Mouse (Mus musculus) neural tube, embryonic 13.5 days (tissue): ENCODE data around the gene Myrfl. TPM values are rescaled to one million over a fixed set of nuclear protein-coding genes. Genes with fewer than 3 reads are reported as not detected.
A peak's percentile ranks its signal among the peaks of the same experiment; 100 is the strongest.

ENCODE experiments used
- ATAC-seq: fragments of 200-750 bp; cut with Nextera tagmentation; 2 replicates; pipeline ENCODE4 v1.8.0; 2017; ENCODE audit warnings: low read depth, mild to moderate bottlenecking, moderate TSS enrichment, moderate library complexity
- H3K27ac ChIP-seq: fragments of 300-500 bp; sonication (generic); replicated peaks from 2 replicates; pipeline ENCODE4 v1.5.1; 2015; ENCODE audit warnings: moderate library complexity, mild to moderate bottlenecking, inconsistent platforms
- H3K27me3 ChIP-seq: fragments of 300-500 bp; sonication (generic); 2 replicates; pipeline ENCODE4 v1.6.1; 2015; ENCODE audit warnings: mild to moderate bottlenecking, inconsistent platforms
- H3K36me3 ChIP-seq: fragments of 300-500 bp; sonication (generic); 2 replicates; pipeline ENCODE4 v1.6.1; 2015; ENCODE audit warnings: mild to moderate bottlenecking, inconsistent platforms
- H3K4me1 ChIP-seq: fragments of 300-500 bp; sonication (generic); replicated peaks from 2 replicates; pipeline ENCODE4 v1.6.1; 2015; ENCODE audit warnings: inconsistent platforms
- H3K4me2 ChIP-seq: fragments of 300-500 bp; sonication (generic); 2 replicates; pipeline ENCODE4 v1.6.1; 2015; ENCODE audit warnings: inconsistent platforms, mild to moderate bottlenecking, moderate library complexity
- H3K4me3 ChIP-seq: fragments of 300-500 bp; sonication (generic); 2 replicates; pipeline ENCODE4 v1.5.1; 2015; ENCODE audit warnings: mild to moderate bottlenecking, inconsistent platforms
- H3K9ac ChIP-seq: fragments of 300-500 bp; sonication (generic); 2 replicates; pipeline ENCODE4 v1.6.1; 2015; ENCODE audit warnings: moderate library complexity, mild to moderate bottlenecking, inconsistent platforms
- H3K9me3 ChIP-seq: fragments of 300-500 bp; sonication (generic); 2 replicates; pipeline ENCODE4 v1.6.1; 2016; ENCODE audit warnings: inconsistent platforms
- WGBS: fragments of 180-500 bp; shearing (Covaris S2); methylation state at CpG from one replicate; pipeline ENCODE4 v1.1.7; 2015; 5-methylcytosine and 5-hydroxymethylcytosine counted together
- polyA plus RNA-seq: library from polyadenylated mRNA; unstranded; fragments of >200 nt; fragmentation: Nextera tagmentation; extraction: Ambion mirVana; gene quantifications from 2 replicates; pipeline ENCODE4 v1.2.1, GENCODE M21; 2015

Myrfl gene
- polyA plus RNA-seq, 1 experiment from 2014 or later = 0.27 TPM

GRCm38 (mm10) chr10:116808556-116809353 lies 88.0 kb downstream of the Myrfl start:
- Histone ChIP-seq H3K4me3 (no peak overlapping the region), H3K4me1 (no peaks in the 10 kb centered on the region), H3K27ac (no peak overlapping the region), H3K9me3 (no peaks in the 10 kb centered on the region), H3K4me2 (no peak overlapping the region), H3K9ac (no peak overlapping the region), H3K36me3 (no peaks in the 10 kb centered on the region), H3K27me3 (no peaks in the 10 kb centered on the region)
- ATAC-seq = no peak
- WGBS = 91% methylated on average over 10 of the region's 10 CpGs

- no peaks in the 10 kb centered on the region for H3K9me3 ChIP-seq
- H3K4me2 ChIP-seq = no peak overlapping the region
- peaks cover 7% of the 10 kb centered on the region for H3K4me1 ChIP-seq
- ATAC-seq = no peak
- no peak overlapping the region for H3K27ac ChIP-seq
- H3K9ac ChIP-seq = no peak overlapping the region
- 39% methylated on average over 5 of the region's 5 CpGs for WGBS
- H3K36me3 ChIP-seq = no peaks in the 10 kb centered on the region
- H3K4me3 ChIP-seq = no peak overlapping the region
- H3K27me3 ChIP-seq = no peaks in the 10 kb centered on the region; the same call in 1 of the 2 replicates
Measured at GRCm38 (mm10) chr10:116802178-116802794, 94.4 kb downstream of the Myrfl start.

- no peak overlapping the region for H3K4me2 ChIP-seq
- no peaks in the 10 kb centered on the region; the same call in 1 of the 2 replicates for H3K27me3 ChIP-seq
- H3K9ac ChIP-seq = no peak overlapping the region
- H3K4me3 ChIP-seq = no peak overlapping the region
- no peaks in the 10 kb centered on the region for H3K9me3 ChIP-seq
- WGBS = 60% methylated on average over 4 of the region's 4 CpGs
- H3K27ac ChIP-seq = no peak overlapping the region
- H3K36me3 ChIP-seq = no peaks in the 10 kb centered on the region
- no peak for ATAC-seq
- peaks cover 7% of the 10 kb centered on the region for H3K4me1 ChIP-seq
Measured at GRCm38 (mm10) chr10:116801281-116801680, 95.4 kb downstream of the Myrfl start.

- no peak overlapping the region for H3K4me3 ChIP-seq
- H3K4me2 ChIP-seq = no peak overlapping the region
- no peaks in the 10 kb centered on the region; the same call in 1 of the 2 replicates for H3K4me1 ChIP-seq
- H3K36me3 ChIP-seq = no peaks in the 10 kb centered on the region
- H3K27me3 ChIP-seq = no peaks in the 10 kb centered on the region; the same call in 1 of the 2 replicates
- no peak overlapping the region for H3K27ac ChIP-seq
- no peaks in the 10 kb centered on the region for H3K9me3 ChIP-seq
- H3K9ac ChIP-seq = no peak overlapping the region
- WGBS = 69% methylated on average over 6 of the region's 6 CpGs
- ATAC-seq = no peak
Measured at GRCm38 (mm10) chr10:116796066-116796465, 100.7 kb downstream of the Myrfl start.

- no peaks in the 10 kb centered on the region for H3K4me1 ChIP-seq
- no peak overlapping the region for H3K9ac ChIP-seq
- no peaks in the 10 kb centered on the region for H3K27me3 ChIP-seq
- no peaks in the 10 kb centered on the region for H3K36me3 ChIP-seq
- no peak overlapping the region for H3K4me2 ChIP-seq
- H3K27ac ChIP-seq = no peak overlapping the region
- ATAC-seq = no peak
- H3K4me3 ChIP-seq = no peak overlapping the region
- H3K9me3 ChIP-seq = no peaks in the 10 kb centered on the region
Measured at GRCm38 (mm10) chr10:116789096-116789495, 107.6 kb downstream of the Myrfl start.

GRCm38 (mm10) chr10:116788431-116788830 lies 108.3 kb downstream of the Myrfl start:
- H3K4me3 ChIP-seq = no peak overlapping the region
- H3K36me3 ChIP-seq = no peaks in the 10 kb centered on the region
- H3K4me1 ChIP-seq = no peaks in the 10 kb centered on the region
- no peaks in the 10 kb centered on the region for H3K27me3 ChIP-seq
- H3K4me2 ChIP-seq = no peak overlapping the region
- H3K27ac ChIP-seq = no peak overlapping the region
- no peaks in the 10 kb centered on the region for H3K9me3 ChIP-seq
- no peak overlapping the region for H3K9ac ChIP-seq
- ATAC-seq = no peak

GRCm38 (mm10) chr10:116784098-116784497 lies 112.6 kb downstream of the Myrfl start:
- H3K36me3 ChIP-seq = no peaks in the 10 kb centered on the region
- H3K9me3 ChIP-seq = no peaks in the 10 kb centered on the region
- 74% methylated on average over 6 of the region's 6 CpGs for WGBS
- no peak for ATAC-seq
- H3K27ac ChIP-seq = no peak overlapping the region
- H3K9ac ChIP-seq = no peak overlapping the region
- H3K4me2 ChIP-seq = no peak overlapping the region
- no peak overlapping the region for H3K4me3 ChIP-seq
- no peaks in the 10 kb centered on the region for H3K27me3 ChIP-seq
- H3K4me1 ChIP-seq = 0 out of 2 replicates have a peak, but pooled peaks cover 2% of the 10 kb centered on the region

GRCm38 (mm10) chr10:116783020-116783419 lies 113.7 kb downstream of the Myrfl start:
- no peak for ATAC-seq
- Histone ChIP-seq H3K27ac (no peak overlapping the region), H3K27me3 (no peaks in the 10 kb centered on the region), H3K36me3 (no peaks in the 10 kb centered on the region), H3K4me1 (0 out of 2 replicates have a peak, but pooled peaks cover 2% of the 10 kb centered on the region), H3K9ac (no peak overlapping the region), H3K4me3 (no peak overlapping the region), H3K4me2 (no peak overlapping the region), H3K9me3 (no peaks in the 10 kb centered on the region)
- WGBS = 67% methylated on average over 4 of the region's 5 CpGs

- Histone ChIP-seq H3K27me3 (no peaks in the 10 kb centered on the region), H3K4me2 (no peak overlapping the region), H3K4me1 (peaks cover 19% of the 10 kb centered on the region), H3K9ac (no peak overlapping the region), H3K27ac (no peak overlapping the region), H3K36me3 (no peaks in the 10 kb centered on the region), H3K9me3 (no peaks in the 10 kb centered on the region), H3K4me3 (no peak overlapping the region)
- ATAC-seq = no peak
- 93% methylated on average over 8 of the region's 8 CpGs for WGBS
Measured at GRCm38 (mm10) chr10:116777947-116778346, 118.8 kb downstream of the Myrfl start.

- H3K36me3 ChIP-seq = no peaks in the 10 kb centered on the region
- H3K27ac ChIP-seq = no peak overlapping the region
- no peak for ATAC-seq
- no peak overlapping the region for H3K9ac ChIP-seq
- H3K4me1 ChIP-seq = peaks cover 20% of the 10 kb centered on the region
- no peak overlapping the region for H3K4me2 ChIP-seq
- H3K4me3 ChIP-seq = no peak overlapping the region
- no peaks in the 10 kb centered on the region for H3K9me3 ChIP-seq
- no peaks in the 10 kb centered on the region for H3K27me3 ChIP-seq
- 87% methylated on average over 14 of the region's 14 CpGs for WGBS
Measured at GRCm38 (mm10) chr10:116776846-116777245, 119.9 kb downstream of the Myrfl start.

- WGBS = 31% methylated on average over 15 of the region's 15 CpGs
- peak; percentile 64; the same call in 1 of the 2 replicates for ATAC-seq
- Histone ChIP-seq H3K27me3 (no peaks in the 10 kb centered on the region), H3K4me3 (no peak overlapping the region), H3K9me3 (no peaks in the 10 kb centered on the region), H3K36me3 (no peaks in the 10 kb centered on the region), H3K9ac (0 out of 2 replicates have a peak overlapping the region, but pooled peaks have one; percentile 17), H3K27ac (peak overlapping the region; percentile 87), H3K4me2 (0 out of 2 replicates have a peak overlapping the region, but pooled peaks have one; percentile 15), H3K4me1 (peaks cover 39% of the 10 kb centered on the region)
Measured at GRCm38 (mm10) chr10:116773846-116774750, 122.6 kb downstream of the Myrfl start.
